Mouse (Mus musculus) gonadal fat pad, adult 2 months (tissue): Measurements from ENCODE around the gene Smyd2. TPM values are rescaled to one million over a fixed set of nuclear protein-coding genes. Genes with fewer than 3 reads are reported as not detected.

Experiments
- DNase-seq: peaks from one replicate; pipeline ENCODE4 v3.0.0-alpha.2; 2012; ENCODE audit warnings: low read depth
- polyA plus RNA-seq: library from polyadenylated mRNA; depleted of rRNA; stranded (reverse); fragments of >200 nt; gene quantifications from 2 replicates; pipeline ENCODE4 v1.2.3, GENCODE M21; 2012

Smyd2 gene
- polyA plus RNA-seq, 1 experiment, result 51.5 TPM

DNA sequence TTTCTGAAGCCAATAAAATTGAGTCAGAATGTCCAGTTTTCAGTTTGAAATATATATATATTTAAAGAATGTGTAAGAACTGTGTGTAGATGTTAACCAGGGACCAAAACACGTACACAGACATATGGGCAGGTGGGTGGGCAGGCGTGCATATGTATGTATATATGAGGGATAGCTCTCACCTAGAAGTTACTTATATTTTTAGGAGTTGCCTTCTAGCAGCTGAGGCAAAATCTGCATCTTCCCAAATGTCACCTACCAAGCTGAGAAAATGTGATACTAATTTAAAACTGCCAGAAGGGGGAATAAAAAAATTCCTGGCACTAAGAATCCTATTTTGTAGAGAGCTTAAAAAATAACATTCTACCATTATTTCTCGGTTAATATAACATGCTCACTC lies 2.4 kb downstream of the Smyd2 start:
- no peak for DNase-seq

GRCm38 (mm10) chr1:189917126-189917500 lies 5.0 kb downstream of the Smyd2 start:
- no peak for DNase-seq

GRCm38 (mm10) chr1:189916422-189917125 lies 5.6 kb downstream of the Smyd2 start:
- no peak for DNase-seq

- no peak for DNase-seq
Measured at GRCm38 (mm10) chr1:189913093-189913760, 8.9 kb downstream of the Smyd2 start.

- DNase-seq, result no peak
Measured at GRCm38 (mm10) chr1:189910685-189911345, 11.3 kb downstream of the Smyd2 start.

GRCm38 (mm10) chr1:189903169-189903568 lies 19.0 kb downstream of the Smyd2 start:
- DNase-seq, result no peak

GRCm38 (mm10) chr1:189902413-189902812 lies 19.8 kb downstream of the Smyd2 start:
- no peak for DNase-seq

DNA sequence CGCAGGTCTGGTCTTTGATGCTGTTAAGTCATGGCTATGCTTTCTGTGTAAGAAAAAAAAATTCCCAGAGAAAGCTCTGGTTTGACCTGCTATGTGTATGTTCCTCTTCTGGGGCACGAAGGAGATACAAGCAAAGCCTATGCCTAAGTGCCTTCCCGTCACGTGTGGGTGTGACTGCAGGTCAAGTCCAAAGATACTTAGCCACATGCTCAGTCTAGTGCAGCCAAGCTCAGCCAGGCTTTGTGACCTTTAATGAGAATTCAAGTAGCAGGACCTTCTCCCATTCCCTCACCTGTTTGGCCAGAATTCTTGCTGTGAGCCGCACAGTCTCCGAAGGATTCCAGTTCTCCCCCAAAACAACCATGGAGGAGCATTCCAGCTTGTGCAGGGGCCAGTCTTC lies 22.6 kb downstream of the Smyd2 start:
- no peak for DNase-seq

DNA sequence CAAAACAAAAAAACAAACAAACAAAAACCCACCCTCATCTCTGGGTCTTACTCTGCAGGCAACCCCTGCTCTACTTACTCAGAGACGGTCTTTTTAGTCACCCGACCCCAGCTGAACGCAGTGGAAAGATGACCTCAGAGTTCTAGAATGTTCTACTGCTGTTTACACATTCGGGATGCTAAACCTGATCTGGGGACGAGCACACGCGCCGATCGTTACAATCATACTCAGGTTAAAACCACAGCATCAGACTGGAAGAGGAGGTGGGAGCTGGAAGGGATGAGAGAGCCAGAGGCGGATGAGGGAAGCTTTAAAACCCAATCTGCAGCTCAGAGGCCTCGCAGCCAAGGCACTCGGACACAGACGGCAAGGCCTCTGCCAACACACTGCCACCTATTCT lies 23.5 kb downstream of the Smyd2 start:
- no peak for DNase-seq

DNA sequence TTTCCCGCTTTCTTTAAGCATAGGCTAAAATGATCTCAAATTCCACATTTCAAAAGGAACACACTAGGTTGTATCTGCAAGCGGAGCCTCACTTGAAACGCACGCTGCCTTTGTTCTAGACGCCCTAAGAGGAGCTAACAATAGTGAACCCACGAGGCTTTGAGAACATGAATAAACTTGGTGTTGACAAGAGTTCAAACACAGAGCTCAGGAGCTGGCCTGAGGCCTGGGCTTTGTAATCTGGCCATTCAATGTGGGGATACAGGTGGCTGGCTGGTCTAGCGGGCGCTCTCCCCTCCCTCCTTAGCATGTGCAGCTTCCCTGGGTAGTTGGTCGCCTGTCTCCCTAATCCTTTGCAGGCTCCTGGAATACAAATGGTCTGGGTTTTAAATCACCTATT lies 24.3 kb downstream of the Smyd2 start:
- no peak for DNase-seq

DNA sequence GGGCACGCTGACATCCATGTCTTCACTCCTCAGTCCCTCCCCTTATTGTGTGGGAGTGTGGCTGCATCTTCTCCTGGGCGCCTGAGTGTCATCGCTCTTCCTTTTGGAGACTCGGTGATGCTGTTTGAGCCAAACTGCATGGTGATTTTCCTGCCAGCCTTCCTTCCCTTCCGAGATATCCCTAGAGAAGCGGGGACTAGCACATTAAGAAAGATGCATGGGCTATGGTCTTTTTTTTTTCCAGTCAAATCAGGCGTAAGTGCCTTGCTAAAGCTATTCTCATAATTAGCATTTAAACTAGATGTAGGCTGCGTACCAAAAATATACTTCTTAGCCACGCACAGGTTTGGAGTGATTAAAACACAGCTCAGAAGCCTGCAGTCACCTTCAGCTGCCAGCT lies 28.0 kb downstream of the Smyd2 start:
- DNase-seq, result no peak

GRCm38 (mm10) chr1:189888749-189889148 lies 33.4 kb downstream of the Smyd2 start:
- DNase-seq, result no peak

- DNase-seq, result no peak
Measured at GRCm38 (mm10) chr1:189887518-189887917, 34.6 kb downstream of the Smyd2 start.

- no peak for DNase-seq
Measured at GRCm38 (mm10) chr1:189885975-189886374, 36.2 kb downstream of the Smyd2 start.

GRCm38 (mm10) chr1:189884951-189885350 lies 37.2 kb downstream of the Smyd2 start:
- DNase-seq, result no peak

- no peak for DNase-seq
Measured at GRCm38 (mm10) chr1:189883531-189884170, 38.5 kb downstream of the Smyd2 start.

GRCm38 (mm10) chr1:189882886-189883285 lies 39.3 kb downstream of the Smyd2 start:
- DNase-seq, result no peak

GRCm38 (mm10) chr1:189880745-189881144 lies 41.4 kb downstream of the Smyd2 start:
- DNase-seq, result no peak

DNA sequence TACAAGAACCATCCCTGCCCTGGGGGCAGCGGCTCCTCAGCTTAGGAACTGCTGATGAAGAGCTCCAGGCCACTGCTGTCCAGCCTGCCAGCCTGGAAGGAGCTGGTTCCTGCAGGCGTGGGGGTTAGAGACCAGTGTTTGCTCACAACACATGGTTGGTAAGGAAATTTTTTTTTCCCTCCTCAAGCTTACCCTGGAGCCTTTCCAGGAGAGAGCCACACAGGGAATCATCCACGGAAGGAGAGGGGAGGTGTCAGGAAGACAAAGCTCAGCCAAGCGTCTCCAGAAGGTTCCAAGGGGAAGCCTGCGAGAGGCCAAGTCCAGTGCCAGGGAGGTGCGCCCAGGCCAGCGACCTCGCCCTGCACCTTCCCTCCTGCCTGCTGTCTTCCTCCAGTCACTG lies 42.2 kb downstream of the Smyd2 start:
- DNase-seq, result no peak

- DNase-seq, result no peak
Measured at GRCm38 (mm10) chr1:189879212-189879611, 43.0 kb downstream of the Smyd2 start.

DNA sequence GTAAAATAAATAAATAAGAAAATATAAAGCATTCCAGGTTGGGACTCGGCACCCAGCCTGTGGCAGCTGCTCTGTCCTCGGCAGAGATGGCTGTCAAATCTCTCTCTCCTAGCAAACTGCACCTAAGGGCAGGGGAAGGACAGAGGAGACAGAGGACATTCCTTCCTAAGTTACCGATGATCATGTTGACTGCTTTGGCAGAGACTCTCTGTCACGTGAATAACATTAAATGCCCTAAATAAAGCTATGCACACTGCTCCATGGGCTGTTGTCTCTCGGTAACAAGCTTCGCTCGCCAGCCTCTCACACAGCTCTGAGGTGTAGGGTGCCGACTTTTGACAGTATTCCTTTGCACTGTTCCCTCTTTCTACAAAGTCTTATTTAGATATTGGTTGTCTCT lies 46.0 kb downstream of the Smyd2 start:
- DNase-seq, result no peak

DNA sequence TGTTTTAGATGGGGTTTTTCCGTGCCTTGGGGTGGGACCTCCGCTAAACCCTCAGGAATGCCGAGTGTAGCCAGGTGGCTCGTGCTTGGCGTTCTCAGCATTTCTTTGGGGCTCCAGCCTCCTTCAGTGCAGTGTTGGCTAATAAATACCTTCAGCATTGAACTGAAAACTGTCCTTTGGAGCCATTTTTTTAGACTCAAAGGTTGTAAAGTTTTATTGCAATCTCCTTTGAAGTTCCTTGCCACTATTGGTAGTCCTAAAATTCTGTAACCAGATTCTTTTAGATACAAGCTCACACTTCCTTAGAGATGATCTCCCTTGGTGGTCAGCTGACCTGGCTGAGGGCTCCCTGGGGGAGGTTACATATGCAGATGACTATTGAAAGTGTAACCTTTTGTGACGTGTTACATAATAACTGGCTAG lies 46.7 kb downstream of the Smyd2 start:
- DNase-seq, result no peak

- DNase-seq, result no peak
Measured at GRCm38 (mm10) chr1:189873591-189873990, 48.6 kb downstream of the Smyd2 start.
